Mouse (Mus musculus): ENCODE results near the gene Iffo2.

Iffo2 gene

DNA sequence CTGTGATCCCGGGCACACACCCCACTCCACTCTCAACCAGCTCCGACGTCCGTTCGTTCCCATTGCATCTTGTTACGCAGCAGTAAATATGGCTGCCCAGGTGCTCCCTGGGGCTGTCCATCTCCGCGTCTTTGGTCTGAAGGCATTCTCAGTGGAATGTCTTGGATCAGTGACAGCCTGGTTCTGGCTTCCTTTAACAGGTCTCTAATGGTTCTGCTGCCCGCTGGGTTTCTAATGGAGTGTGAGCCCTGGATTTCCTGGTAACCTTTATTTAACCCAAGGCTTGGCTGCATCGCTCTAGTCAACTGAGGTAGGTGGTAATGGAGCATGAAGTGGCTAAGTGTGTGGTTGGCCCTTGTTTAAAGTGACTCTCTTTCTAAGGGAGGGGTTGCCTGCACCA, 1.7 kb downstream of the Iffo2 start:
- no peak for DNase-seq (ENCODE audit: low spot score in 2 of 2)

DNA sequence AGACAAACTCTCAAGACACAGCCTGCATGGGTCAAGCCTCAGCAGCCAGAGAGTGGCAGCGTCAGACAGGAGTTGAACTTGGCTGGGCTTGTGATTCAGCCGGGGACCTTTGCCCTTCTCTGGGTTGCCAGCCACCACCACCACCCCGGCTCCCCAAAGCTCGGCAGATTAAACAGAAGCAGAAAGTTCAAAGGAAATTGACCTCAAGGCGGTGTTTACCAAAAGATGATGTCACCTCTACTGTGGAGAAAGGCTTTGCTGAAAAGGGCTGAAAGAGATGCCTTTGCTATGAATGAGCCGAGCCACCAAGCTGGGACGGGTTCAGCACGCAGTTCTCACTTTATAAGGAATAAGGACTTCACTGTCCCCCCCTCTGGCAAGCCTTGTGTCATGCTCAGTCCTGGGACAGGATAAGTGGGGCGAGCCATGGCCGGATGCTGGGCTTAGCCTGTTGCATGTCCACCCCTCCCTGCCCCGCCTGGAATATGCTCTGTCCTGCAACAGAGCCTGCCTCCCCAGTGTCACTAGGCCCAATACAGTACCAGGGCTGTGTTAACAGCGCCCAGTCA, 4.9 kb downstream of the Iffo2 start:
- no peak for DNase-seq (ENCODE audit: low spot score in 2 of 2)

DNA sequence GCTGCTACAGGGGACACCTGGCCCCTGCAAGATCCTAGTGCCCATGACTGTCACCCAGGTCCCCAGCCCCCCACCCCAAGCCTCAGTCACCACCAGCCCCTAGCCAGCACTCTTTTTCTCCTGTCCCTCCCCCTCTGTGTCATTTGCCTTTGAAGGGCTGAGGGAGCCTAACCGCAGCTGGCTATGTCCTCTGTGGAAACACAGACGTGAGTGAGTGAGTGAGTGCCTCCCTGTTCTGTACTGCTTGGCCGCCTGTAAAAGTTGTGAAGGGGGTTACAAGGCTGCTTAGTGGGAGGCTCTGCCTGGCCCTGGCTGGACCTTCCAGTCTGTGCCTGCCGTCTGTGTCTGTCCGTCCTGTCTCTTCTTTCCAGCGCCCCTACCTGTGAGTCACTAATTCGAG, 5.4 kb downstream of the Iffo2 start:
- DNase-seq (ENCODE audit: low spot score in 2 of 2) = no peak

DNA sequence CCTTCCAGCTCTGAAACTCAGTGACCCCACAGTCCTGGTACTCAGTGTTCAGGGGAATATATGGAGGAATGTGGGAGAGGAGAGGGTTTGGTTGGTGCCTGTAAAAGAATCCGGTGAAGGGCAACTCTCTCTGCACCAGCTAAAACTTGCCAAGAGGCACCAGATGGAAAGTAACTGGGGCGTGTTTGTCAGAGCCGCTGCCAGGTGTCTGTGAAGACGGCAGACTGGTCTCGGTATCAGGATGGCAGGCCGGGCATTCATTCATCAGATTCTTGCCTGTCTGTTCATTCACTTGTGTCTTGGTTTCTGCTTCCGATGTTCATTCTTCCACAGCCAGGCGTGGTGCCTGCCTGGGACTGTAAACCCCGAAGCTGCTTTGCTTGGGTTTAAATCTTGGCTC, 6.4 kb downstream of the Iffo2 start:
- no peak for DNase-seq (ENCODE audit: low spot score in 2 of 2)

DNA sequence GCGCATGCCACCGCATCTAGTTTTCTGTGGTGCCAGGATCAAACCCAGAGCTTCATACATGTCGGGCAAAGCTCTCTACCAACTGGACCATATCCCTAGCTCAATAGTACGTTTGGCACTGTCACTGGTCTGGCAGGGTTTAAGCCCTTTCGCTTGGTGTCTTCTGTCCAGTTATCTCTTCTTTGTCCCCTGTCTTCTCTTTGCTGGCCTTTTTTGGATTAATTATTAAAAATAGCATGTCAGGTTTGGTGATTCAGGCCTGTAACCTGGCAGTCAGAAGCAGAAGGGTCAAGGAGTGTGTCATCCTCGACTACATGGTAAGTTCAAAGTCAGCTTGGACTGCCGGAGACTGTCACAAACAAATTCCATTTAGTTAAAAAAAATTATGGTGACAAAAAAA, 10.4 kb downstream of the Iffo2 start:
- DNase-seq (ENCODE audit: low spot score in 2 of 2) = no peak

DNA sequence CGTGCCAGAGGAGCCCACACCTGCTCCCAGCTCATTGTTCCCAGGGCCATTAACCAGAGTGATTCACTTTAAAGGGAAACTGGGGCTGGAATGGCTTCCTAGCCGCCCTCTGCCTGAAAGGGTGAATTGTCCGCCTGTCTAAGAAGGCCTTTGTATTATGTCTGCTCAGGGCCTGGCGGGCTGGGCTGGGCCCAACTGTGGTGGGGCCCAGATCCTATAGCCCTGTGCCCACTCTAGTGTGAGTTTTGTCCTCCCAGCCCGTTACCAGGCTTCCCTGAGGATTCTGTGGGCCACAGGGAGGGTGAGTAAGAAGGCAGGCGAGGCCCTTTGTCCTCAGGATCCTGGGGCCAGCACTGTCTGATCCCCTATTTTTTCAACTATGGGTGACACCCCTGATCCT, 15.4 kb downstream of the Iffo2 start:
- no peak for DNase-seq (ENCODE audit: low spot score in 2 of 2)

DNA sequence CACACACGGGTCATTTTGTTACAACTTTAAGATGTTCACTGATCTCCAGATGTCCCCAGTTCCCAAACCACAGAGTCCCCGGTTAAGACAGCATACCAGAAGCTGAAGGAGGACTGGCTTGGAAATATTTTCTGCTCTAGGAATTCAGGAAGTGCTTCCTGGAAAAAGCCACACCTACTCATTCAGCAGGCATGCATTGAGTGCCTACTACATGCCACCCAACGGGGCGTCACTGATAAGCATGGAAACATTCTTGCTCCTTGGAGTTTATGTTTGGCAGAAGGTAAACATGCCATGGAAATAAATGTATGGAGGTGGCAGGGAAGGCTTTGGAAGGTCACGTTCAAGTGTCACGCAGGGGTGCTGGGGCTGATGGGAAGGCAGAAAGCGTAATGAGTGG, 19.1 kb downstream of the Iffo2 start:
- DNase-seq (ENCODE audit: low spot score in 2 of 2) = no peak

DNA sequence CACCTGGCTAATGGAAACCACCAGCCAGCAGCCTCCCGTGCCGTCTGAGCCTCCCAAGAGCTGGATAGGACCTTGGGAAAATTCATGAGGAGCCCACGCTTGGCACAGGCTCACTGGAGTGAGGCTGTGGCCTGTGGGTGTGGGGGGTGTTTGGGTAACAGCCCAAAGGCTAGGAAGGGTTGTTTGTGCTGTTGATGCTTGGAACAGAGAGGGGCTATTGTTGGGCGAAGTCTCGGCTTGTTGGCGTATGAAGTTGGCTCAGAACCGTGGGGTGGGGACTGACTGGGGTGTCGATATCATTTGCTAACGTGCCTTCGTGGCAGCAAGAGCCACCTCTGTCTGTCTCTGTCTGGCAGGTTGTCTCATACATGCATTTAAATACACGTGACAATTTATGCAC, 24.9 kb downstream of the Iffo2 start:
- no peak for DNase-seq (ENCODE audit: low spot score in 2 of 2)

DNA sequence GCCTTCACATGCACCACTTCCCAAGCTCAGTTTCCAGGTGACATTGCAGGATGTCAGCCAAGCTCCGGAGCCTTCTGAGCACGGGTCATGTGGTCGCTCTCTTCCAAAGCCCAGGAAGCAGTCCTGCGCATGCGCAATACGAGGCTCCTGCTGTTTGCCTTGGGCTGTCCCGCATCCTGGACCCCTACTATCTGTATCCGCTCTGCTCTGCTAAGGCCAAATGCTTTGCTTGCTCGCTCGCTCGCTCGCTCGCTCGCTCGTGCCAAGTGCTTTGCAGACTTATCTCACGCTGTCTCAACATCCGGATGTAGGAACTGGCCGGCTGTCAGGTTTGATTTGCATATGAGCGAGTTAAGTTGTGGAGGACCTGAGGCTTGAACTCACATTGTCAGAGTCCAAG, 25.6 kb downstream of the Iffo2 start:
- no peak for DNase-seq (ENCODE audit: low spot score in 2 of 2)

DNA sequence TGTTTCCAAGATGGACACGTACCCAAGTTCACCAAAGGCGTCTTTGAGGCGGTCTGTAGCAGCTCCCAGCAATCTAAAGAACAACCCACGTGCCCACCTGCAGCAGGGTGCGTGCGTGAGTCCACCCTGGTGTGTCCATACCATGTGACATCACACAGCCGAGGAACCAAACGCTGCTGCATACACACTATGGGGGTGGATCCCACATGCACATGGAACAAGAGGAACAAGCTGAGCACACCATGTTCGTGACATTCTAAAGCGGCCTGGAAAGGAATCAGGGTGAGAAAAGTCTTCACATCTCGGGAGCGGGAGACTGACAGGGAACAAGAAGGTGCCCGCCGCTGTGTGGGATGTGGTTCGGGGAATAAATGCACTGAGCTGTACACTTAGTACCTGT, 38.0 kb downstream of the Iffo2 start:
- no peak for DNase-seq (ENCODE audit: low spot score in 2 of 2)

DNA sequence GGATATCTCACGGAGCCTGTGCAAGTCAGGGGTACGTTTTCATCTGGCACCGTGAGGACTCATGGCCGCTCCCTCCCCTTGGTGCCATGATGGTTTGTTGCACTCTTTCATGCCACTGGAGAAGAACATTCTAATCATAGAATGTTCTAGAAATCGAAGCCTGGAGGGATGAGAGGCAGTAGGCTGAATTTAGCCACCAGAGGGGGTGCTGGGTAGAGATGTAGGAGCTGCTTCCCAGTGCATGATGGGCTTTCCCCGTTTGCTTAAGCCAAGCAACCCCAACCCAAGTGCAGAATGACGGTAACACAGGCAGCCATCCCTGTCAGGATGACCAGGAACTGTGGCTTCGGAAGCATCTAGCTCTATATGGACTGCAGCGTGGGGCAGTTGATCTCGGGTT, 40.4 kb downstream of the Iffo2 start:
- no peak for DNase-seq (ENCODE audit: low spot score in 2 of 2)

DNA sequence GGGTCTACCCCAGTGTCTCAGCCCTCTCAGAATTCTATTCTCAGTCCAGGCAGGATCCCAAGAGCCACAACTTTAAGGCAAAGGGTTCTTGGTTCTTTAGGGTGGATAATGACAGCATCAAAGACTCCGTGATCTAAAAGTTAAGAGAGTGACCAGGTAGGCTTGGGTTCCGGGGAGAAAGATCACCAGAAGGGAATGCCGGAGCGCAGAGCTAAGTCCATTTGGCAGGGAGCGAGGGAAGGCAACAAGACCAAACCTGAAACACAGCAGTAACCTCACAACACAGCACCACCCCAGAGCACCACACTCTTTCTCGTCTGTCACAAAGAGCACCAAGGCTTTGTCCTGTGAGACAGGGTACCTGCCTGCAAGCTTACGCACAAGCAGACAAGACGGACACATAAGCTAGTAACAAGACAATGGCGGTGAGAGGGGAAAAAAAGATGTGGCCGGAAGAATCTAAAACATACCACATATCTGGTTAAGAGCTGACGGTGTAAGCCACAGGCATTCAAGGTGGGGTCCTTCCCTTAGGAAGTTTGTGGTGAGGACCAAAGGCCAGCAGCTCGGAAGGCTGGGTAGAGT, 42.7 kb downstream of the Iffo2 start:
- DNase-seq (ENCODE audit: low spot score in 2 of 2) = no peak

DNA sequence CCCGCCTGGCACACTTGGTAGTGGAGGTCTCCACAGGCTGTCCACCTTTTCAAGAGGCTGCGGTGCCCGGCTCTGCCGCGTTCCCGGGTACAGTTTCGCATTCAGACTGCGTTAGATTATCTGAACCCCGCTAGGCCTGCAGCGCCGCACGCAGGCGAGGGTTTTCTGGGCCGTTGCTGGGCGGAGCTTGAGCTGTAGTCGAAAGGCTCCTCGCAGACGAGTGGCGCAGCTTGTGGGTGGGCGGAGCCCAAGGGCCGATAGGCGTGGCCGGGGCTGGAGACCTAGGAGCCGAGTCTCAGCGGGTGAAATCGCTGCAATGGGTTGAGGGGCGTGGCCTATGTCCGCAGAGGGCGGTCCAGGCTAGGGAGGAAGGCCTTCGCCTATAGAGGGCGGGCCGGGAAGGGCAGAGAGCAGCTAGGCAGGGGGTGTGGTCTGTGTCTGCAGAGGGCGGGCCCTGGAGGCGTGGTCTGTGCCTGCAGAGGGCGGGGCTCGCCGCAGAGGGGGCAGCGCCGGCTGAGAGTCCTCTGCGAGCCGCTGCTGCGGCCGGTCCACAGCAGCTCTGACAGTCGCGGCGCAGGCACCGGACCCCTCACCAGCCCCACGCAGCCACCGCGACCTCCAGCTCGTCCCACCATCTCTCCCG, 43.9 kb downstream of the Iffo2 start:
- peak; percentile 97 to 98 for DNase-seq (ENCODE audit: low spot score in 2 of 2)

DNA sequence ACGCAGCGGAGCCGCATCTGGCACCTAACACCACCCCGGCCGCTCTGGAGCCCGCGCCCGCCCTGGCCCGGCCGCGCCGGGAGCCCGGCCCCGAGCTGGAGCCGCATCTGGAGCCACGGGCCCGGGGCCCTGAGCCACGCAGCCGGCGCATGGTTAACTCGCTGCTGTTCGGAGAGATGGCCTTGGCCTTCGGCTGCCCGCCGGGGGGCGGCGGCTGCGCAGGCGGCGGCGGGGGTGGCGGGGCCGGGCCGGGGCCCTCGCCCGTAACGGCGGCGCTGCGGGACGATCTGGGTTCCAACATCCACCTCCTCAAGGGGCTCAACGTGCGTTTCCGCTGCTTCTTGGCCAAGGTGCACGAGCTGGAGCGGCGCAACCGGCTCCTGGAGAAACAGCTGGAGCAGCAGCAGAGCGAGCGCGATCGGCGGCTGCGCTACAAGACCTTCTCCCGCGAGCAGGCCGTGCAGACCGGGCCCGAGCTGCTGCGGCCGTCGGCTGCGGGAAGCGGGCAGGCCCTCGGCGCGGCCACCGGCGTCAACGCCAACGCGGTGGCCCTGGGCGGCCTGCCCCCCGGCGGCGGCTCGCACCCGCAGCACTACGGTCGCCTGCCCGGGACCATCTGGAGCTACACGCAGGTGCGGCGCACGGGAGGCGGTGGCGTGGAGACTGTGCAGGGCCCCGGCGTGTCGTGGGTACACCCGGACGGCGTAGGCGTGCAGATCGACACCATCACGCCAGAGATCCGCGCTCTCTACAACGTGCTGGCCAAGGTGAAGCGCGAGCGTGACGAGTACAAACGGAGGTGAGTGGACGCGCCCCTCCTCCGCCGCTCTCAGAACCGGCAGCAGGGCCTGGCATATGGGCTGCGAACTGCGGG, 44.7 kb downstream of the Iffo2 start:
- peak; percentile 60 to 70 for DNase-seq (ENCODE audit: low spot score in 2 of 2)

DNA sequence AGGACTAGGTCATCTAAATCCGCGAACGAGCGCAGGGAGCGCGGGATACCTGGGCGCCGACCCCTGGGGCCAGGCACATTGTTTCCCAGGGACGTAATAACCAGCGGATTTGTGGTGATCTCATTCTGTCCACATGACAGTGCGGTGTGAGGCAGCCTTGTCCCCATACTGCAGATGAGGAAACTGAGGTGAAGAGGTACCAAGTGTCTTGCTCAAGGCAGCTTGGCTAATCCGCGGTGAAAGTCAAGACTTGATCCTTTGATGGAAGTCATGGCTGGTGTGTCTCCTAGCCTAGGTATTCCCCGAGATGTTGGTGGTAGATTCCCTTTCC, 45.3 kb downstream of the Iffo2 start:
- no peak for DNase-seq (ENCODE audit: low spot score in 2 of 2)

DNA sequence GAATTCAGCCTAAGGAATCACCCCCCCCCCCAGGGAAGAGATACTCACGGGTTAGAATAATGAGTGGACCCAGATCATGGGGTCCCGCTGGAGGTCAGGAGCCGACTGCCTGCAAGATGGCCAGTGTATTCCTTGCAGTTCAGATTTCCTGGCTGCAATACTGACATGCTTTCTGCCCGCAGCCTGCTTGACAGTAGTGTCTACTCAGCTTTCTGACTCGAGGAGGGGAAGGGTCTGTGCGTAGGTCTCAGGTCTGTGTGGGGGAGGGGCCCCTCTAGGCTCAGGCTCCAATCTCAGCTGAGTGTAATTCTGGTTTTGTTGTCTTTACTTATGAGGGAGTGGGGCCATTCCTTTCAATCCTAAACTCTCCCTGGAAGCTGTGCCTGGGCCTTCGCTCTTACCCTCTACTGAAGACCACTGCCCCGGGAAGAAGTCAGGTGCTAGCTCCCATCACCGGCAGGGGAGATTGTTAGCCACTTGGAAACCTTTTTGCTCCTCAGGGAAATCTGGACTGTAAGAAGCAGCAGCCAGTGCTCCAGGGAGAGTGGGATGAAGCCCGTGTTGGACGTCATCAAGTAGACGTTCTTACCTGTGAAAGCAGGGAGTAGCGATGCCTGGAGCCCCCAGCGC, 46.0 kb downstream of the Iffo2 start:
- no peak for DNase-seq (ENCODE audit: low spot score in 2 of 2)

DNA sequence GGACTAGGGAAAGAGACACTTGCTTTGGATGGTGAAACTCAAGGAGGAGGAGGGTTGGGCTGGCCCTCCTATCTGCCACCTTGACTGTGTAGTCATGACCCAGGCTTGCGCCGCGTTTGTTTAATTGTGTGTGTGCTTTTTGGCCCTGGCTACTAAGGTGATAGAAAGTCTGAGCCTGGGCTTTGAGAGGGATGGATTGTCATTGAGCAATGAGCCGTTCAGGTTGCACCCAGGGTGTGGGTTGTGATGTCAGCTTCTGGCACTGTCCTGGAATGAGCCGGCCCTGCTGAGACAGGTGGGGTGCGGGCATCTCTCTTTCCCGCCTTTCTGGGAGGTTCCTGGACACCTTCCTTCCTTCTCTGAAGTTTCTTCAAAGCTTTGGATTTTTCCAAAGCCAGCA, 46.7 kb downstream of the Iffo2 start:
- no peak for DNase-seq (ENCODE audit: low spot score in 2 of 2)

DNA sequence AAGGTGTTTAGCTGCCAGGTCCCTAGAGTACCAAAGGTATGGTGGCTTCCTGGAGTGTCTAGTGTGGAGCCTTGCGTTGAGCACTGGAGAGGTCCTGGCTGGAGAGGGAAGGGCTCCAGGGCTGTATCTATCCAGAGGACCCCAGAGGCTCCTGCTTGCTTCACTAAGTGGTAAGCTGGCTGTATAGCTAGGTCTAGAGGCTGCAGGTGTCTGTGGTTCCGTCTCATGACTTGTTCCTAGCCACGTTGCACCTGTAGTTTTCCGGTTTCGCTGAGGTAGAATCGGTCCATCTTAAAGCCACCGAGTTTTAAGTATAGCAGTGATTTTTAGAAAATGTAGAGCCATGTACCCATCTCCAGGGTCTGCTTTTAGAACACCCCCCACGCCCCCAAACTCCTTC, 48.0 kb downstream of the Iffo2 start:
- DNase-seq (ENCODE audit: low spot score in 2 of 2) = no peak

DNA sequence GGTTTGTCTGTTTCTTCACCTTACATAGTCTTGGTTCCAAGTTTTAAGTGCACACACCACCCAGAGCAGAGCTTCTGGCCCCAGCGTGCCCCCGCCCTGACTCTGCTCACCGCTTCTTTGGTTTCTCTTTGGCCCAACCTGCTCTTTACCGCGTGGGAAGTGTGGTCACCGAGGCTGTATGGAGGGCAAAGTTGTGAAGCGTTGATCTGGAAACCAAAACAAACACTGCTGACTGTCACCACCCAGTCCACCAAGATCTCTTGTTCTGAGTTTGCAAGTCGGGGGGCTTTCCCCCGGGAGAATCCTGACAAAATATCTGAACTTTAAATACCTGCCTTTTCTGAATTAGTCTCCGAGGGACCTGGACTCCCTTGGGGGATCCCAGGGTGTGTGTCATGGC, 48.7 kb downstream of the Iffo2 start:
- no peak for DNase-seq (ENCODE audit: low spot score in 2 of 2)

DNA sequence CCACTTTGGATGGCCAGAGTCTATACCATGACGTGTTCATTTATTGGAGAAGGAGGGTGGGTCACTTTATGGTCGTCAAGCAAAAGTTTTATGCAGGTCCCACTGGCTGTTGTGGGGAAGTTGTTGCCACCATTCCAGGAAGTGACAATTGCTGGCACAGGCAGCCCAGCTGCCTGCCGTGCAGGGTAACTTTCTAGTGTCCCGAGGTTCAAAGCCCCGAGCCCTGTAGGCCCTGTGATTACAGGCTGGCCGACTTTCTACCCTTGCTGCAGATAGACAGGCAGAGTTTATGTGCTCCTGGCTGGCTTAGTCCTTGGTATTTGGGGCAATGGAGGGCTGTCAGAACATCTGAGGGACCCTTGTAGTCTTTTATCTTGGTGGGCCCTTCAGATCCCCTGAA, 49.1 kb downstream of the Iffo2 start:
- no peak for DNase-seq (ENCODE audit: low spot score in 2 of 2)

DNA sequence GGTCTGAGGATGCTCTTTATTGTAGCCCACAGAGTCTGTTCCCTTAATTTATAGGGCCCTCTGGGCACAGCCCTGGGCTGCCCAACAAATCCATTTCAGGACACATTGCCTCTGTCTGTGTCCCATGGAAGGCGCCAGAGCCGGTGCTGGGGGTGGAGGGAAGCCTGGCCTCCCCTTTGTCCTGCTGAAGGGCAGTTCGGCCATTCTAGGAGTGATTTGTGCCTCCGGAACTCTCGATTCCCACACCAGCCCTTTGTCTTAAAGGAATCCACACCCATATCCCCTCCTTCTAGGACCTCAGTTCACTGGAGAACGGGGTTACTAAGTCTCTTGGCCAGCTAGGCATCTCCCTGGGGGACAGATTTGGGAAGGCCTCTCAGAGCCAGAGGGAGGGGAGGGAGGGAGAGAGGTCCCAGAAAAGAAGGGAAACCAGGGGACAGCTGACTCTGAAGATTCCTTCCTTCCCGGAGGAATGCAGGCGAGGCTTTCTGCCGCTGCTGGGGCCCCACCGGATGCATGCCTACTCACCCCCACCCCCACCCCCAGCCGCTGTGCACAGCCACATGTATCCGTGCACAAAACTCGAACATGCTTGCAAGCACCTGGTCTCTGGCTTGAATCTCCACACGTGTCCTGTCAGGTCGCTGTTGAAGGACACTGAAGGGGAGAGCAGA, 50.5 kb downstream of the Iffo2 start:
- no peak for DNase-seq (ENCODE audit: low spot score in 2 of 2)
